Mouse (Mus musculus) retina, postnatal 7 days (tissue): Measurements from ENCODE around the gene AY761185.
"Not testable (repeated sequence)": the region's sequence is repeated elsewhere in the genome, so short reads cannot be mapped to it uniquely, and the experiment has no call there.

Experiments used
- DNase-seq: peaks from one replicate; pipeline ENCODE4 v3.0.0-alpha.2; 2012; ENCODE audit warnings: low read depth, low spot score

AY761185 gene

DNA sequence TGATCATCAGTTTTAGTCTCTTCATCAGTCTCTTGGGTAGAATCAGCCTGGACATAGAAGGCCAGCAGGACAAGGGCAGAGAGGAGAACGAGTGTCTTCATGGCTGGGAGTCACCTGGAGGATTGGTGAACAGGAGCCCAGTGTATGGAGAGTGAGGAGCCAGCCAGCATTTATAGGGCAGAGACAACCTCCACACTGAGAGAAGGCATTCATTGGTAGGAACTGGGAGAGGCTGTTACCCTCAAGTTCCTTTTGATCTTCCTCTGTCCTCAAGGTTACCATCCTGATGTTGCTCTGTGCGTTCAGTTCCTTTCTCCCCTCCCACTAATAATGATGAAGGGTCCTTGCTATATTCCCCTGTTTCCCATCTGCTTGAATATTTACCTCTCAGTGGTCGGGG is at the start of gene AY761185:
AY761185 (minus strand) TSS at position 101 of the 400 bp plus-strand sequence.
- DNase-seq: no peak

DNA sequence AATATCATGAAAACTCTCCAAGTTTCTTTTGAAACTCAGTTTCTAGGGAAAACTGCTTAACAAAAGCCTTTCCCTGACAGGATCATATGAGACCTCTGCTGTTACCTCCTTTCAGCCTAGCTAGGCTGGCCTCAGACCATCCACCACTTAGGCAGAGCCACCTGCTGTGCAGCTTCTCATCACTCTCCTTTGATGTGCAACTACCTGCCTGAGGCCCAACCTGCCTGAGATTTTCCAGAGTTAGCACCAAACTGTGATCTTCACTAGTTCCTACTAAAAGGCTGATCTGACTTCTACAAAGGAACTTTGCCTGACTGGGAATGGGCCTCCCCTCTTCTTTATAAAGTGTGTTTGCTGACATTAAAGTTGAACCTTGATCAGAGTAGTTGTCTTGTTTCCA is 49.5 kb upstream of the AY761185 start:
- not testable (repeated sequence) for DNase-seq

DNA sequence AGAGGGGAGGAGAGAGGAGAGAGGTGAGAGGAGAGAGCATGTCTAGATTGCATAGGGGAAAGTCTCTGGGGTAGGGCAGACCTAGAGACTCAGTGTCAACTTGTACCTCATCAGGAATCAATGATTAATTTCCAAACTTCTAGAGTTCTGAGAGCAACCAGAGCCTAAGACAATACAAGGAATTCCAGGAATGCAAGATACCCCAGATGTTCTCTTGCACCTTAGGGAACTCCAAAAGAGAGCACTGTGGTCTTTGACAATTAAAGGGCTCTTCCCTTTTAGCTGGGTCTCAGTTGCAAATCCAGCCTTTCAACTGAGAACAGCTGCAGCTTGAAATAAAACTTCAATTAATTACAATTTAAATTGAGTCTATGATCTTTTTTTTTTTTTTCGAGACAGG is 35.3 kb upstream of the AY761185 start:
- DNase-seq: no peak

DNA sequence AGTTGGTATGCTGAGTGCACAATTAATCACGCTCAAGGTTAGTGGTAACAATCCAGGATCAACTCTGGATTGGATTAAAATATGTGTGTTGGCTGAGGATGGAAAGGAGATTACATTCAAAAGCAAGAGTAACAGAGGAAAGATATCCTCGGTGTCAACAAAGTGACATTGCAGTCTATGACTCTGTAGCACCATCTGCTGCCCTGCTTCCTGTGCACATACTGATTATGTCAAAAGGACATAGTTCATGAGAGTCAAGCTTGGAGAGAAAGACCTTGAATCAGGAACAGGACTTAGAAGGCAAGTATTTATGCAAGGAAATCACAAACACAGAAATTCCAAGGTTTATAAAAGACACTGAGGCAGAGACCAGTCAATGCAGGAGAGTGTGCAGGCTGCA is 20.0 kb upstream of the AY761185 start:
- DNase-seq: no peak

DNA sequence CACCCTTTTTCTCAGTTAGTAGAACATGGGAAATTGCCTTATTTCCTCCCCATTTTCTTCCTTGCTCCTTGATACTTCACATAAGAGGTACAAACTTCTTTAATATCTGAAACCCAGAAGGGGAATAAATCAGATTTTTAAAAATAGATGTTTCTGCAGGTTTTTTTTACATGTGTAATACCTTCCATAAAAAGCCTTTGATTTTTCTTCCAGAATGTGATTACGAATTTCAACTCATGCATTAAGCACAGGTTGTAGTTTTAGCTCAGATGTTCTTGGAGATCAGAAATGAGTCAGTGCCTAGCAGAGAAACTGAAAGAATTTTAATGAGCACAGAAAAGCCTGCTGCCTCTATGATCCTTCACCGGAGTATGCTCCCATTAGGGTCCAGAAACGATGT is 22.5 kb downstream of the AY761185 start, which contains the start of gene Gm6040:
Gm6040 (minus strand) TSS at position 101 of the 400 bp plus-strand sequence.
- DNase-seq: no peak

DNA sequence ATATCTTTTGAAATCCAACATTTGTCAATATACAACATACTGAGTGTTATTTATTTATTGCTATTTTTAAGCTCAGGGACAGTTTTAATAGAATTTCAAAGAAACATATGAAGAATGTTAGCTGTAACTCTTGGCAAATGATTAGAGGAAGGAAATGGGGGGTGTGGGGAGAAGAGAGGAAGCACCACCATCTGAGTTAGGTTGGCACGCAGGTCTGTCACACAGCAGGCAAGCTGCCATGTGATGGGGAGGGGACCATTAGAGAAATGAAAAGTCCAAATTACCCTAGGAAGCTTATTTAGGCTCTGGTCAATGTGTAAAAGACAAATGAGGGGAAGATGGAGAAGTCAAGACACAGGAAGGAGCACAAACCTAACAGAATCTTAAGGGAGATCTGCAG is 32.2 kb downstream of the AY761185 start:
- DNase-seq: no peak

DNA sequence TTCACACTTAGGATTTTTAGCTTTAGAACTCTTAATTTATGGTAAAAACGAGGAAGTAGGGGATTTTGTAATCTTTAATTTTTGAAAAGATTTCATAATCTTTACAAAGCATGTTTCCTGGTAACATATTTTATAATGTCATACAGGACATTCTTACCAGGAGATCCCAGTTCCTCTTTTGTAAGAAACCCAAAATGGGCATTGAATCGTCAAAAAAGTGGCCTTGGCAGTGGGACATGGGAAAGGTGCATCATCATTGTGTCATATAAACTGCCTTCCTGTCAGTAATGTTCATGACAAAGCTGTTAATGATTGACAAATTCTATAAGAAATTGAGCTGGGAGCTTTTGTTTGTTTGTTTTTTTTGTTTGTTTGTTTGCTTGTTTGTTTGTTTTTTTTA is 36.3 kb downstream of the AY761185 start:
- no peak for DNase-seq

DNA sequence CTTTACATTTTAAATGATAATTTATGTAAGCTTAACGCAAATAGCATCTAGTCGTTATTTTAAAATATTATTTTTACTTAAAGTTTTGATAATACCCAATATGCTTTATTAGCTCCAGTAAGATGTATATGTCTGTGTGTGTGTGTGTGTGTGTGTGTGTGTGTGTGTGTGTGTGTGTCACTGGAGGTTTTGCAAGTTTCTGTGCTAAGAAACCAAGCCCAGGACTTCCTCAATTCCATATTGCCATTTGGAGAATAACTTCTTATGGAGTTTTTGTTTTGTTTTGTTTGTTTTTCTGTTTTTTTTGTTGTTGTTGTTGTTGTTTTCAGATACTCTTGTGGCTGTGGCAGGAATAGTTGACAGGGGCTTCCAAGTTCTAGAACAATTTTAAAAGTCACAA is 37.4 kb downstream of the AY761185 start:
- no peak for DNase-seq

DNA sequence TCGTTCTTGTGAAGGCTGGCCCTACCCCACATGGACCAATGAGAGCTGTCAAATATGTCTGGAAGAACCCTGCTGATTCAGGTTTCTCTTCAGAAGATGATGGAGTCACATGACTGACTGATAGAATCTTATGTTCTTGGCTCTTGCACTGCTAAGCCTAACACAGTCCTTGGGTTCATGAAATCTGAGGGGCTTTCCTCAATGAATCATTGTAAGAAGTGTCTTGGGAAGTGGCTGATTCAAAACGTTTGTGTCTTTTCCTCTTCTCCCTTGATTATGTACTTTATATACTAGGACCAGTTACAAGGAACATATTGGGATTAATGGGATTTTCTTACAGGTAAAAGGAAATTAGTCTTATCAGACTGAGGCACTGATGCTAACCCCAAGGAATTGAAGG is 42.0 kb downstream of the AY761185 start, which contains the start of gene Gm15056:
Gm15056 (minus strand) TSS at position 101 of the 400 bp plus-strand sequence.
- DNase-seq: no peak
